Mouse (Mus musculus): ENCODE data around the gene Mllt10. TPM values are rescaled to one million over a fixed set of nuclear protein-coding genes. Genes with fewer than 3 reads are reported as not detected.
A peak's percentile ranks its signal among the peaks of the same experiment; 100 is the strongest.

Mllt10 gene
- polyA plus RNA-seq, 1 experiment from 2014 or later = 54.8 TPM

DNA sequence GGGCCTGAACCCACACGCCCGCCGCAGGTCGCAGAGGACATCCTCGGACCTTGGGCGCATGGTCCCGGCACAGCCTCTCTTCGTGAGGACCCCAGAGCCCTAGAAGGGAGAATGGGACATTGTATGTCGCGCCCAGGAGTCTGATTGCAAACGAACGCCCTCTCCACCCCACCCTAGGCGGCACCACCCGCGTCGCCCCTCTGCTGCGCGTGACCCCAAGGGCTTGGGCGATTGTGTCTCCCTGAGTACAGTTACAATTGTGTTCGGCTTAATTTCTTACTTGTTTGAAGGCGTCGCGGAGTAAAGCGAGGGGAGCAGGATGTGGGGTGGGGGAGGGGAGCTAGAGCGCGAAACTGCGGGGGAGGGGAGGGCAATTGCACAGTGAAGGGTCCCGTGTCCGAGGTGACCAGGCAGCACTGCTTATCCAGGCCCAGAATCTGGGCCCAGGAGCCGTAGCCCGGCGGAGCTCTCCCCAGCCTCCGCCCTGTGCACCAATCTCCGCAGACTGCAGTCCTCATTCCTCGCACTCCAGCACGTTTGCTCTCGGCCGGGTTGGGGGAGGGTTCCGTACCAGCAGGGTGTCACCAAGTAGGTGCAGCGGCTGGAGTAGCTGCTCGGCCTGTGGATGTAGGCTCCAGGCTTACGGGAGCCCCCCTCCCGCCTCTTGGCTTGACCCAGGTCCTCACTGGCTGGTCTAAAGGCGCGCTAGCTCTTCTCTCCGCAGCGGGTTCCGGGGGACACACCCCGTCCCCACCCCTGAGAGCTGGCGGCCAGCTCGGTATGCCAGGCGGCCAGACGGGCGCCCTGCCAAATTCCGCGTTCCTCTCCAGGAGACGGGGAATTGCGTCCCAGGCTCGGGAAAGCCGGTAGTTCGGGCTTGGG is 26.7 kb upstream of the Mllt10 start:
- H3K4me1 ChIP-seq = peaks cover 44% of the 10 kb centered on the region
- peak overlapping the region; percentile 98 for H3K27ac ChIP-seq
- no peaks in the 10 kb centered on the region for H3K9me3 ChIP-seq
- under 1% methylated on average over 61 of the region's 61 CpGs for WGBS
- no peaks in the 10 kb centered on the region for H3K27me3 ChIP-seq (ENCODE audit: insufficient read depth, poor library complexity, severe bottlenecking)
- peak overlapping the region; percentile 72 for H3K4me3 ChIP-seq
- peak; percentile 95 for DNase-seq (ENCODE audit: low spot score)
- H3K36me3 ChIP-seq = no peaks in the 10 kb centered on the region

DNA sequence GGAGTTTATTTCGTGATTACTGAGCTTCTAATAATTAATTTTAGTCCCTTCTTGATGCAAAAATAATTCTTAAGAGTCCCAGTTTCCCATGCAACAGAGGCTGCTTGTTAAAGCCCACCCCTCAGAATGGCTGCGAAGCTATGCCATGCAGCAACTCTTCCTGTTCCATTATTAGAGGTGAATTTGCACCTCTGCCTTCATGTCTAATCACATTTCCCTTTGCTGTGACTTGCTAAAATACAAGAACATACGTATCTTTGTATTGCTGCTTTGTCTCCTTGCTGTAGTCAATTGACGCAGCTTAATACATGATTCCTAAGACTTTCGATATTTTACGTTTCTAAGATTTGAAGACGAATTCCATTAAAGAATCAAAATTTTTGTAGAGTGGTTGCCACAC is 25.4 kb upstream of the Mllt10 start:
- no peaks in the 10 kb centered on the region for H3K36me3 ChIP-seq
- H3K27ac ChIP-seq = peak overlapping the region; percentile 98
- no peaks in the 10 kb centered on the region for H3K9me3 ChIP-seq
- WGBS = 73% methylated on average over 7 of the region's 7 CpGs
- DNase-seq (ENCODE audit: low spot score) = peak; percentile 67
- no peaks in the 10 kb centered on the region for H3K27me3 ChIP-seq (ENCODE audit: insufficient read depth, poor library complexity, severe bottlenecking)
- H3K4me3 ChIP-seq = peak overlapping the region; percentile 72; the same call in 1 of the 2 replicates
- peaks cover 50% of the 10 kb centered on the region for H3K4me1 ChIP-seq

DNA sequence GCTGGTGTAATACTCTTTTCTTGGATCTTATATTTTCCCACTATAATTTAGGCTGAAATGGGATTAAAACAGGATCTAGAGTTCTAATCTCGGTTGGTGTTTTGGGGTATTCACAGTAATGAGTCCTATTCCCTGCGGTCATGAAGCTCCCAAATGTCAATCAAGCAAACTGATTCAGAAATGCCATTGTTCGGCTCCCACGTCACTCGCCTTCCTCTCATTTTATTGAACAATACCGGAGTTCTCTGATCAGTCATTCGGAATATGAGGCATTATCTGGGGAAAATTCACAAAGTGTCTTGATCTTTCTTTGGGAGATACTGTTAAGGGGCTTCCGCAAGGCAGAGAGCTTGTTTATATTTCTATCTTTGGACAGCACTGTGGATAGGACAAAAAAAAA is 24.5 kb upstream of the Mllt10 start:
- 27% methylated on average over 8 of the region's 8 CpGs for WGBS
- Histone ChIP-seq H3K36me3 (no peaks in the 10 kb centered on the region), H3K4me3 (peak overlapping the region; percentile 64; the same call in 1 of the 2 replicates), H3K27me3 (ENCODE audit: insufficient read depth, poor library complexity, severe bottlenecking) (no peaks in the 10 kb centered on the region), H3K4me1 (peaks cover 47% of the 10 kb centered on the region), H3K27ac (peak overlapping the region; percentile 98), H3K9me3 (no peaks in the 10 kb centered on the region)
- DNase-seq (ENCODE audit: low spot score) = peak; percentile 66

DNA sequence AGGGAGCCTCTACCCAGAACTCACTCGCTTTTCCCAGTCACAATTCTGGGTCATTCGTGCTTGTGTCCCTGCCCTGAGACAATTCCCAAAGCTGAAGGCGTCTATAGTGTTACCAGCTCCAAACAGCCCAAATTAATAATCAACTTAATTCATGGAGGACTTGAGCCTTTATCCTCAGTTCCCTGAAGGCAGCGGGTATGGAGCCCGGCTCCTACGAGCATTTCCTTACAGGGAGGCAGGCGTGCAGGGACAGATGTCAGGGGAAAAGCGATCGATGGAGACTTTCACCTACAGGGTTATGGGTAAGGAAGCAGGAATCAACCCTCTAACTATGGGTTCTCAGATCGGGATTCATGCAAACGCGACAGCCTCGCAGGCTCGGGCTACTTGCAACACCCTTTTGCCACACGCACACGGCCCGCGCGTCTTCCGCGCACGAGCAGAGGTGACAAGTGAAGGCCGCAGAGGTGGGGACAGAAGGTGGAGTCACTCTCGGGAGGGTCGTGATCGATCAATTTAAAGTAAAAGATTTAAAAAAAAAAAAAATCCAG is 23.7 kb upstream of the Mllt10 start:
- H3K27ac ChIP-seq = peak overlapping the region; percentile 93
- WGBS = 1% methylated on average over 26 of the region's 26 CpGs
- no peaks in the 10 kb centered on the region for H3K9me3 ChIP-seq
- peak; percentile 77 for DNase-seq (ENCODE audit: low spot score)
- no peaks in the 10 kb centered on the region for H3K27me3 ChIP-seq (ENCODE audit: insufficient read depth, poor library complexity, severe bottlenecking)
- H3K4me1 ChIP-seq = peaks cover 40% of the 10 kb centered on the region
- no peaks in the 10 kb centered on the region for H3K36me3 ChIP-seq
- H3K4me3 ChIP-seq = peak overlapping the region; percentile 64

DNA sequence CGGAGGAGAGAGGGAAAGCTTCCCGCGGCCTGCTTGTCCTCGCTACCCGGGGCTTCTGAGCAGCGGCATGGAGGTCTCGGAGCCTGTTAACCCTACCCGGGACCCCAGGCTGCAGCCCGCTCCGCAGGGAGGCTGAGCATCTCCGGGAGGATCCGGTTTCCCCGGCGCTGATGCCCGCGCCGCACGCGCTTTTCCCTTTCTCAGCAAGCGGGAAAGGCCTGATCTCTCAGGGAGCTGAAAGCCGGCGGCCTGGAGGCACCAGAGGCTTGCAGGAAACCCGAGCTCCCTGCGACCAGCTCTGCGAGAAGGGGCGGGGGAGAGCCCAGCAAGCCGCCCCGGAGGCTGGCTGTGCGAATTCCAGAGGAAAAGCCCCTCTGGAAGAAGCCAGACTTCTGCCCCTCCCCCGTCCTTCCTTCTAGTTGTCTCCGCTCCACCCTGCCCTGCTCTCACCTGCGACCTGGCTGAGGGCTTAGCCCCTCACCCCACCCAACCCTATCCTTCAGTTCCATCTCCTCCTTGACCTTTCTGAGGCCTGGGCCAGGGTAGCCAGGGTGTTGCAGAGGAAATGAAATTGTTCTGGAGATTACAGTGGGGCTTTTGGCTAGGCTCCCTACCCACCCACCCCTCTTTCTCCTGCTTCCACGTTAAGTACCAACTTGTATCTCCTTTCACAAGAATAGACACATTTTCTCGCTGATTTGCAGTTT is 23.1 kb upstream of the Mllt10 start:
- DNase-seq (ENCODE audit: low spot score) = peak; percentile 81
- Histone ChIP-seq H3K36me3 (no peaks in the 10 kb centered on the region), H3K9me3 (no peaks in the 10 kb centered on the region), H3K27ac (peak overlapping the region; percentile 93), H3K4me1 (peaks cover 36% of the 10 kb centered on the region), H3K27me3 (ENCODE audit: insufficient read depth, poor library complexity, severe bottlenecking) (no peaks in the 10 kb centered on the region), H3K4me3 (peak overlapping the region; percentile 64)
- under 1% methylated on average over 34 of the region's 34 CpGs for WGBS

DNA sequence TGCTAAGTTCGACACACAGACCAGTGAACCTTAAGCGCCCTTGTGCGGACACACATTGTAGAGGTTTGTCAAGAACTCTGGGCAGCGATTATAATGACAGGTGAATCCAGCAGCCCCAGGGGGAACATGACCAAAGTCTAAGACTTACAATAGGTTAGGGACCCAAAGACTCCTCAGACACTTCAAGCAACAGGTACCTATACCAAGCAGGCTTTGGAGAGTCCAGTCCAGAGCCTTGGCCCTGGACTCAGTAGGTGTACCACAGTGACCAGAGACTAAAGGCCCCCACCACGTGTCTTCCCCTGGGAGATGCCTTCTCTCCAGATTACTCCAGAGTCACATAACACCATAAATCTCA is 22.5 kb upstream of the Mllt10 start:
- H3K4me1 ChIP-seq = peaks cover 42% of the 10 kb centered on the region
- peak; percentile 65 for DNase-seq (ENCODE audit: low spot score)
- no peaks in the 10 kb centered on the region for H3K27me3 ChIP-seq (ENCODE audit: insufficient read depth, poor library complexity, severe bottlenecking)
- peak overlapping the region; percentile 93 for H3K27ac ChIP-seq
- H3K36me3 ChIP-seq = no peaks in the 10 kb centered on the region
- H3K9me3 ChIP-seq = no peaks in the 10 kb centered on the region
- peak overlapping the region; percentile 64 for H3K4me3 ChIP-seq
- 39% methylated on average over 5 of the region's 5 CpGs for WGBS

DNA sequence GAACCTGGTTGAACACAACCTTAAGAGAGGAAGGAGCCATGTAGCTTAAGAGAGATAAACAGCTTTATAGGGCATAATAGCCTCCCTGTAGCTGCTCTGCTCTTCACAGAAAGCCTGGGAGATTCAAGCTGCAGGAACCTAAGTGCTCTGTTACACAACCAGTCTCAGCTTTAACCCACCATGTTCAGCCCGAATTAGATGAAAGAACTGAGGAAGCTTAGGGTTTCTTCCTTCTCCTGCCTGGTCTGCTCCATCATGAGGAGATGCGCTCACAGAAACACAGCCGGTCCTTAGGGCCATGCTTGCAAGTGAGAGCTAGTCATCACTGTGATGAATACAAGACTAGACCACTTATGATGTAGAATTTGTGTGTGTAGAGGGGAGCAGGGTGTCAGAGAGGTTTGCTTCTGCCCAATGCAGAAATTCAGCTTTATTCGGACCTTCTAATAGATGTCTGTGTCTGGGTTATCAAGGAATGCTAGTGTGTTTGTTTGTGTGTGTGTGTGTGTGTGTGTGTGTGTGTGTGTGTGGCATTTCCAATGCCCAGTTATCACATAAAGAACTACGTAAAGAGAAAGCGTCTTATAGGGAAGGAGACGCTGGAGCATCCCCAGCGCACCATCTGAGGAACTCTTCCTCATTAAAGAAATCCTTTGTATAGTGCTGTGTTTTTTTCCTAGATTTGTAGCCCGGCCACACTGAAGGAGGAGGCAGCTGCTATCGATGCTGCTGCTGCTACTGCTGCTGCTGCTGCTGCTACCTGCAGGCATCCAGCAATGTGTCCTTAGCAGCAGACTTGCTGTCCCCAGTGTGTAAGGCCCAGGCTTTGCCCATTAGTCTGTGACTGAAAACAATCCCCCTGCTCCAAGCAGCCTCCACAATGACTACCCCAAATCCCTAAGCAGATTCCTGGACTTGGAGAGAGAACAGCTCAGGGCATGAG is 21.6 kb upstream of the Mllt10 start:
- no peaks in the 10 kb centered on the region for H3K27me3 ChIP-seq (ENCODE audit: insufficient read depth, poor library complexity, severe bottlenecking)
- WGBS = 48% methylated on average over 10 of the region's 10 CpGs
- H3K27ac ChIP-seq = peak overlapping the region; percentile 93
- H3K4me3 ChIP-seq = peak overlapping the region; percentile 64
- no peaks in the 10 kb centered on the region for H3K9me3 ChIP-seq
- no peaks in the 10 kb centered on the region for H3K36me3 ChIP-seq
- peak; percentile 74 for DNase-seq (ENCODE audit: low spot score)
- peaks cover 51% of the 10 kb centered on the region for H3K4me1 ChIP-seq

DNA sequence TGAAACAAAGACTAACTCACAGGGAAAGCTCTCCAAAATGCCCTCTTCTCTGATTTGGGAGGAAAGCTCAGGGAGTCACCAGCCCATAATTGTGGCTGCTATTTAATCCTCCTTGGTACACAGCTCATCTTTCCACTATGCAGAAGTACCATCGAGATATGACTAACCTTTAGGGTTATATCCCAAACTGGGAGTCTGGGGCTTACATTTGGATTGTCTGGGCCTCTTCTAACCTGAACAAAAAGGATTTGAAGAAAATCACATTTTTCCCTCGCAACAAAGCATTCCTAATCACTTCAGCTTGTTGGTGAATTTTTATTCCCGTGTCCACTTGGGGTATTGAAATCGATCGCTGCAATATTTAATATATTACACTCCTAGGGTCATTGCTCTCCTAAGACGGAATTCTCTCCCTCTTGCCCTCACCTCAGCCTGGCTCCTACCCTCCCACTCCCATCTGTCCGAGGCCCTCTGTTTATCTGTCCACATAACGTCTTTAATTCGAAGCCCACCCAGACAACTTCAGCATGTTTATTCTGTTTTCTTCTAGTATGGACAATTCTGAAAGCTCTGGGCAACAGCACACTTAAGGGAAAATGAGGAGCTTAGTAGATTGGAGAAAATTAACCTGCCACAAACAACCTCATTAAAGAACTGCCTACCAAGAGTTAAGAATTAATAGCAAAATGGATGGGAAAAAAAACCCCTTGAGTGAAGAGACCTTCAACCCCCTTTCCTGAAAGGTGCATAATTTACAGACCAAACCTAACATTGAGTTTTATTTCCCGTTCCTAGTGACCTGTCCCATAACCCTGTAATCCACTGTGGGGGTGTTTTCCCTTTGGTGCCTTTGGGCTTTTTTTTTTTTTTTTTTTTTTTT is 20.4 kb upstream of the Mllt10 start:
- DNase-seq (ENCODE audit: low spot score) = peak; percentile 33
- 77% methylated on average over 10 of the region's 10 CpGs for WGBS
- Histone ChIP-seq H3K36me3 (no peaks in the 10 kb centered on the region), H3K4me3 (no peak overlapping the region), H3K4me1 (peaks cover 60% of the 10 kb centered on the region), H3K27me3 (ENCODE audit: insufficient read depth, poor library complexity, severe bottlenecking) (no peaks in the 10 kb centered on the region), H3K9me3 (no peaks in the 10 kb centered on the region), H3K27ac (0 out of 2 replicates have a peak overlapping the region, but pooled peaks have one; percentile 93)

DNA sequence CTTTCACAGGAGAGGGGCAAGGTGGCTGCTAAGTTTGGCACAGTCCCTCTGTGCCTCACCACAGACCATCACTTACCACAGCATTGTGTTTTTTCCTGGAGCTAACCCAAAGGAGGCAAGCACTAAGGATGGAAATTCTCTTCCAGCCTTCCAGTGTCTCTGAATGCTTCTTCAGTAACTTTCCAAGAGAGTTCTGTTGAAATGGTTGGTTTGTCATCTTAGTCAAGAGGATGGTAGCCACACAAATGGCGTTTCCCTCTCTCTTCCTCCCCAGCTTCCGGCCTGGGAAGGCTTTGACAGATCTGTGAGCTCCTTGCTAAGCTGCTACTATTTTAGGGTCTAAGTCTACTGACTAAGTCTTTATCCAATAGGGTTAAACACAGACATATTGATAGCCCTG is 17.5 kb upstream of the Mllt10 start, which contains the start of gene A930004D18Rik:
TSS of gene A930004D18Rik (minus strand) at position 247 of the 400 bp plus-strand sequence.
- DNase-seq (ENCODE audit: low spot score) = no peak
- 20% methylated on average over 2 of the region's 2 CpGs for WGBS
- no peaks in the 10 kb centered on the region for H3K9me3 ChIP-seq
- H3K27ac ChIP-seq = peak within 1 kb of the TSS; percentile 100
- no peaks in the 10 kb centered on the region for H3K27me3 ChIP-seq (ENCODE audit: insufficient read depth, poor library complexity, severe bottlenecking)
- peaks cover 68% of the 10 kb centered on the region for H3K4me1 ChIP-seq
- no peak within 1 kb of the TSS for H3K4me3 ChIP-seq
- H3K36me3 ChIP-seq = no peaks in the 10 kb centered on the region

DNA sequence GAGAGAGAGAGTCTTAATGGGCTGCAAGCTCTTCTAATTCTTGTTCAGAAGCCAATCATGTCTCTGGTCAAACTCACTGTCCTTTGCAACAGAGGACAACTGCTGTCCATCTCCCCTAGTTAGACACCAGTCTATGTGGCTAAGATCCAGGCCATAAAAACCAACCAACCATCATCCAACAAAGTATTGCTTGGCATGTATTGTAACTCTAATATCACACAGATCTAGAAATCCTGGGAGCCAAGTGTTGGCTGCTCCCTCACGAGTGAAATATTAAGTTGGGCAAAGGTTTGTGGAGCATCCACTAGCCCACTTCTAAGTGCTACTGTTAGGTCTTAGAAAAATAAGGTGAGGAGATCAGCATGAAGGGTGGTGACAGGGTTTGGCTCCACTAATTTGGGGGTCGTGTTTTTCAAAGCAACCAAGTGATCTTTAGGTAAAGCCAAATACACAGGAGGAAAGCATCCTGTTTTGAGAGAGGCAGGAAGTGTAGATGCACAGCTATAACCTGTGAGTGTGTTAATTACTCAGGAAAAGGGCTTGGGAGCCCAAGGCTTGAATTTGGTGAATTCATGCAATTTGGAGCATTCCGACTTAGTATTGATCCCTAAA is 16.8 kb upstream of the Mllt10 start:
- peak overlapping the region; percentile 100 for H3K27ac ChIP-seq
- H3K9me3 ChIP-seq = no peaks in the 10 kb centered on the region
- H3K4me3 ChIP-seq = no peak overlapping the region
- H3K36me3 ChIP-seq = no peaks in the 10 kb centered on the region
- H3K27me3 ChIP-seq (ENCODE audit: insufficient read depth, poor library complexity, severe bottlenecking) = no peaks in the 10 kb centered on the region
- DNase-seq (ENCODE audit: low spot score) = no peak
- peaks cover 68% of the 10 kb centered on the region for H3K4me1 ChIP-seq
- 44% methylated on average over 3 of the region's 3 CpGs for WGBS

DNA sequence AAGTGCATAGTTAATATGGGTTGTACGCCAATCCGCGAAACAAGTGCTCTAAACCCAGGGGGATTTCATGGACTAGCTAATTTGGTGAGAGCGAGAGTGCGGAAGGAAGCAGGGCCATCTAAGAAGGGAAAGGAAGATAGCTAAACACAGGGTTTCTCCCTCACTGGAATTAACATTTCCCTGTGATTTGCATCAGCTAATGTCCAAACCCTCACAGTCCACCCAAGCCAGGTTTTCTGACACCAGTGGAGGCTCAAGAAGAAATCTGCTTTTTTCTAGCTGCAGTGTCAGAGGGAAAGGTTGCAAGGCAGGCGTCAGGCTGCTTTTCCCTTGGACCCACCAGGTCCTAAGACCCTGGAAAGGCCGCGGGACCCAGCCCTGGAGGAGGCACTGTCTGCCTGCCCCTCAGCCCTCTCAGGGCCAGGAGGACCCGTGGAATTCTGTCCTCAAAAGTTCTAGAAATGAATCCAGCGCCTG is 16.1 kb upstream of the Mllt10 start:
- 38% methylated on average over 10 of the region's 10 CpGs for WGBS
- Histone ChIP-seq H3K4me1 (peaks cover 64% of the 10 kb centered on the region), H3K4me3 (peak overlapping the region; percentile 60), H3K36me3 (no peaks in the 10 kb centered on the region), H3K27ac (peak overlapping the region; percentile 100), H3K9me3 (no peaks in the 10 kb centered on the region), H3K27me3 (ENCODE audit: insufficient read depth, poor library complexity, severe bottlenecking) (no peaks in the 10 kb centered on the region)
- peak; percentile 76 for DNase-seq (ENCODE audit: low spot score)
